Mouse (Mus musculus) c-Kit-positive CD71-negative TER-119-negative erythroid progenitor cells, embryonic 14.5 days (primary cell): ENCODE results near the gene Jade2.

Source experiments
- DNase-seq: peaks from one replicate; pipeline ENCODE4 v3.0.0-alpha.2; 2013; ENCODE audit warnings: low read depth

Jade2 gene

DNA sequence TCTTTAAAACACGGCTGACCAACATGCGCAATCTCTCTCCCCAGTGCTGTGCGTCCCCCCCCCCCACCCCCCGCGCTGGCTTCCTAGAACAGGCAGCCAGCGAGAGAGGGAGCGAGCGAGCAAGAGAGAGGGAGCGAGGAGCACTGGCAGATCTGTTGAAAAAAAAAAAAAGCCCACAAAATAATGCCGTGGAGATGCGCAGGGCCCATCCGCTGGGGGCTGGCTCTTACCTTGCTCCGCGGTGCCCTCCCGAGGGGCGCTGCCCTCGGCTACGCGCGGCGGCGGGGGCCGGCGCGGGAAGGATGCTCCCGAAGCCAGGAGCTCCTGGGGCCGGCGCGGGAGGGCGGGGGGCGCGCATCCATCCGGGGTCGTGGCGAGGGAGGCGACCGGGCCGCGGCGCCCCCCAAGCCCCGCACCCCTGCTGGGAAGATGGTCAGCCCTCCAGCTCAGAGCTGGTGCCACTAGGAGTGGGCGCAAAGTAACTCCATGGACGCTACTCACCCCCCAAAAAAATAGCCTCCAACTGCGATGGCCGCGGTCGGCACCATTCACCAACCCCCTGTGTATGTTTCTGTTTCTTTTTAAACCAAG is at the start of gene Jade2:
Gene Jade2, minus strand, starts transcription at position 573 of the 591 bp plus-strand sequence.
- DNase-seq, result no peak

DNA sequence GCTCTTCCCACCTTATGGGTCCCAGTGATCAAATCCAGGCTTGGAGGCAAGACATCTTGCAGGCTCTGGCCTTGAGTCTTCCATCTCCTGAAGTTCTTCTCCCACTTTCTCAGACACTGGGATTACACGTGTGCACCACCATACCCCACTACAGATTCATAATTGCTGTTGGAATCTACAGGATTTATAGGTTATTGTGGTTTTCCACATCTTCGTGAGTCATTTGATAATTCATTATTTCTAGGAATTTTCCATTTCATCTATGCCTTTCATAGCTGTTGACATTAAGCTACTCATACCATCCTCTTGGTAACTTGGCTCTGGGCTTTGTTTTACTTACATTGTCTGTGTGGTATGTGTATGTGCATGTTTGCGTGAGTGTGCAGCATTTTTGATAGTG is 46.8 kb upstream of the Jade2 start:
- no peak for DNase-seq

- no peak for DNase-seq
Observed at GRCm38 (mm10) chr11:51899691-51900090, 42.2 kb upstream of the Jade2 start.

DNA sequence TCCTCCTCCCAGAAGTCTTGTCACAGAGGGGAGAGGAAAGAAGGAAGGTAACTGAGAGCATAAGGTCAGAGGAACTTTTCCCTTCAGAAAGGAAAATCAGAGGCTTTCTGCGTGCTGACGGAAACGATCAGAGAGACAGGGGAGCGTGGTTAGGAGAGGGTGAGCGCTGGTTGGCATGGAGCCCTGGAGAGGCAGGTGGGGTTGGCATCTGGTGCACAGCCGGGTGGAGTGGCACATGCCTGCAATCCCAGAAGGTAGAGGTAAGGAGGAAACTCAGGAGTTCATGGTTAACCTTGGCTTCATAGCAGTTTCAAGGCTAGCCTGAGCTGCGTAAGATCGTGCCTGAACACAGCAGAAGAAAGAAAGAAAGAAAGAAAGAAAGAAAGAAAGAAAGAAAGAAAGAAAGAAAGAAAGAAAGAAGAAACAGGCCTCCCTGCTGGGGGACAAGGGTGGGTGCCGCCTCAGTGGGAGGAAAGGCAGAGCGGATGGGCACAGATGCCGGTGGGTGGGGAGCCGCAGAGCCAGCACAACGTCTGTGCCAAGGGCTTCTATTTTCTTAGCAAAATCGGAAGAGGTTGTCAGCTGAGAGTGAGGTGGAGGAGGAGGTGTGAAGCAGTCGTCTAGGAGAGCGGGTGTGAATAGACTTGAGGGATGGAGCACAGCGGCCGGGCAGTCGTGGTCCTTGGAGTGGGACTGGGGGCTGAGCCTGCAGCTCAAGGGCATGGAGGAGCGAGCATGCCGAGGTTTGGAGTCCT is 41.0 kb upstream of the Jade2 start:
- no peak for DNase-seq

DNA sequence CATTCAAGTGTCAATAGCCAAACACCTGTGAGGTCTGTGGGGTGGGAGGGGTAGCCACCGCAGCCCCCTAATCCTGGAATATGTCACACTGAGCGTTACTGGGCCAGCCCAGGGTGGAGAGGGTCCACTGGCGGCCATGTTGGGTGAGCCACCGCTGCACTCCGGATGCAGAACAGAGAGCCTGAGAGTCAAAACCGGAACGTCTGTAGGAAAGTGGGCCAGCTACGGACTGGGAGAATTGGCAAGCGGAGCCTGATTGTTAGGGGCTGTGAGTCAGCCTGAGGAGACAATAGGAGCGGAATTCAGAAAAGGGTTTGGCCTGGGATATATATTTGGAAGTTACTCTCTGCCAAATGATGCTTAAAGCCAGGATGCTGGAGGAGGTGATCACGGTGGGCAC is 39.9 kb upstream of the Jade2 start:
- no peak for DNase-seq

GRCm38 (mm10) chr11:51896012-51896411 is 38.6 kb upstream of the Jade2 start:
- no peak for DNase-seq

DNA sequence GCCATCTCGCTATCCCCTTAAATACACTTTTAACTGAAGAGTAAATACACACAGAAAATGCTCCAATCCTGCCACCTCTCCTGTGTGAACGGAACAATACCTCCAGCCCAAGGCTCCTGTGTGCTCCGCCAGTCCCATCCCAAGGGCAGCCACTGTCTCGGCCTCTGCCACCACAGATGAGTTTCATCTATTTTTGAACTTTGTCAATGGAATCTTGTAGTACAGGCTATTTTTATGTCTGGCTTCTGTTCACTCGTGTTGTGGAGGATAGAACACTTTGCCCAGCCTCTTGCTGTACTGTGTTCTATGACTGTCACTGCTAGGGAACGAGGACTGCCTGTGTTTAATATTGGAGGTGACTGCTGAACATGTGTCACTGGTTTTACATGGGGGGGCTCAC is 28.2 kb upstream of the Jade2 start:
- DNase-seq, result no peak

- DNase-seq, result no peak
Observed at GRCm38 (mm10) chr11:51884092-51884491, 26.6 kb upstream of the Jade2 start.

GRCm38 (mm10) chr11:51883670-51884069 is 26.2 kb upstream of the Jade2 start:
- DNase-seq, result no peak

- no peak for DNase-seq
Observed at GRCm38 (mm10) chr11:51881776-51882175, 24.3 kb upstream of the Jade2 start.

- no peak for DNase-seq
Observed at GRCm38 (mm10) chr11:51881041-51881730, 23.7 kb upstream of the Jade2 start.

DNA sequence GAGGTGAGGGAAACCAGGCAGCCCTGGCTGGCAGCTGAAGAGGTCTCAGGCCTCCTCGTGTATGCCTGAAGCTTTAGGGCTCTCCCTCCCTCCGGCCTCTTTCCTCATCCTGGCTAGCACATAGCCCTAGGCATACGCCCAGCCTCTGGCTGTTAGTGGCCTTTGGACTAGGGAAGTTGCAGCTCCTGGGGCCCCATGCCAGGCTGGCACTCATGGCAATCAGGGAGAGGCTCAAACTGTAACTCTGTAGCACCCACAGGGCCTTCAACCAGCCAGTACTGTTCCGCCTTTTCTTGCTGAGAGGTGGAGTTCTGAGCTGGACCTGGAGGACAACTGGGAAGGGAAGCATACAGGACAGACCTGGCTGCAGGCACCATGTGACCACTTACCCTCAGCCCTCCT is 19.5 kb upstream of the Jade2 start:
- DNase-seq, result no peak

DNA sequence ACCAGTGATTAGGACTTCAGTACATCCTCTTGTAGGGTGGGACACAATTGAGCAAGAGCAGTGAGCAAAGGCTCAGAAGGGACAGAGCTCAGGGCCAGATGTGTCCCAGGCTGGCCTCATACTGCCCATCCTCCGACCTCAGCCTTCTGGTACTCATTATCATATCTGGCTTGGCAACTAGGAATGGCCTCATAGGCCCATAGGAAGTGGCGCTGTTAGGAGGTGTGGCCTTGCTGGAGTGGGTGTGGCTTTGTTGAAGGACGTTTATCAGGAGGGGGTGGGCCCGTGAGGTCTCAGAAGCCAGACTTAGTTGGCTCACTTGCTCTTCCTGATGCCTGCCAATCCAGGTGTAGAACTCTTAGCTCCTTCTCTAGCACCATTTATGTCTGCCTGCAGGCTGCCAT is 18.3 kb upstream of the Jade2 start:
- DNase-seq, result no peak

DNA sequence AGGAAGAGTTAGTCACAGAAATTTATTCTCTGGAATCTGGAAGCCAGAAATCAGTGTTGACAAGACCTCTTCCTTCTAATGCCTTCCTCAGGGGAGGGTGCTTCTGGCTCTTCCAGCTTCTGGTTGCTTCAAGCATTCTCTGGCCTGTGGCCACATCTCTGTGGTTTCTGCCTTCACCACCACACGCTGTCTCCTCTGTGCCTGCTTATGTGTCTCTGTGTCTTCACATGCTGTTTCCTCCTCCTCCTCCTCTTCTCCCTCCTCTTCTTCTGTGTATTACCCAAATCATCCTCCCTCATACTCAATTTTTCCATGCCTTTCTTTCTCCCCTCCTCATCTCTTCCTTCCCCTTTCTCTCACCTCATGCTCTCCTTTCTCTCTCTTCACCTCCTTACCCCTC is 17.6 kb upstream of the Jade2 start:
- DNase-seq, result no peak

DNA sequence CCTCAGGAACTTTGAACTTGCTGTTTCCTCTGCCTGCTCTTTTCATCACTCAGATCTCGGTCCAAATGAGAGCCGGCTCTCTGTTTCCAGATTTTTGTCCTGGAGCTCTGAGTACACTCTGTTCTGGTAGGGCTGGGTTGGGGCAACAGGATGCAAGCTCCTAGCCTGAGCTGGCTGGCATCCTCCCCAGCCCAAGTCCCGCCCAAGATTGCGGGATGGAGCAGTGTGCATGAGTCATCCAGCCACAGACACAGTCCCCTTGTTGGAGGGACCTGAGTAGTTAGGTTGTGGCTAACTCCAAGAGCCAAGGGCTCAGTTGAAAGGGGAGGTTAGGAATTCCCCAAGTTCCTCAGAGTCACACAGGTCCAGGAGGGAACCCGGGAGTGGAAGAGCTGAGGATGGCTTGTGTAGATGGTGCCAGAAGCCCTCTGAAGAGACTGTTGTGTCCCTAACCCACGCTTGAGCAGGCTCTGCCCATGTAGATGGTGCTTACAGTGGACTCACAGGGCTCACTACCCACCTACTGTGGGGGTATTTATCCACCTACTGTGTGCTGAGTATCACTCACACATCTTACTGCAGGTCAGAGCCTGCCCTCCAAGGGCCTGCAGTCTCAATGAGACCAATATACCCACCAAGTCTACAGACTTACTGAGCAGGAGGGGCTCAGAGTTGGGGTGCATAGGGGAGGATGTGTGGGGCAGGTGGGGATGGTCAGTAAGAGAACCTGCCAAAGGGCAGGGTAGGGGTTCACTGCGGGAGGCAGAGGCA is 17.0 kb upstream of the Jade2 start:
- DNase-seq, result no peak

GRCm38 (mm10) chr11:51873141-51873540 is 15.7 kb upstream of the Jade2 start:
- DNase-seq, result no peak

- no peak for DNase-seq
Observed at GRCm38 (mm10) chr11:51867261-51867660, 9.8 kb upstream of the Jade2 start.

DNA sequence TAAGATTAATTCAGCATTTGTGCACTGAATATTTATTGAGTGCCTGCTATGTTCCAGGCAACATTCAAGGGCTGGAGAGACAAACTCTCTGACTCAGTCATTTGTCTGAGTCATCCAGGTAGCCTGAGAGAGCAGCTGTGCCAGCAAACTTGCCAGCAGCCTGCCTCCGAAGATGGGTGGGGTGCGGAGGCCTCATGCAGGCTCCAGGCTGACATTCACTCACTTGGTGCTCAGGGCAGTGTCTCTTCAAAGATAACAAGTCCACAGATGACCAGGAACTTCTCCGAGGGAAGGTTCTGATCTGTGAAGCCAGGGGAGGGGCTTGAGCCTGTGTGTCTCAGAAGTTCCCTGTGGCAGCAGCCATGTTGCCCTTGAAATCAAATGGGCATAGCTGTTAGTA is 8.6 kb upstream of the Jade2 start:
- DNase-seq, result no peak

- DNase-seq, result no peak
Observed at GRCm38 (mm10) chr11:51860666-51861065, 3.2 kb upstream of the Jade2 start.

GRCm38 (mm10) chr11:51859561-51859960 is 2.1 kb upstream of the Jade2 start:
- DNase-seq, result no peak

GRCm38 (mm10) chr11:51858528-51859051 is 1.1 kb upstream of the Jade2 start:
- DNase-seq, result peak; percentile 35

GRCm38 (mm10) chr11:51857818-51858527 is 520 bp upstream of the Jade2 start:
- peak; percentile 53 for DNase-seq
